Mouse (Mus musculus) layer of hippocampus, adult 8-10 months (tissue): ENCODE data around the gene Rgl1. TPM values are rescaled to one million over a fixed set of nuclear protein-coding genes. Genes with fewer than 3 reads are reported as not detected.

ENCODE experiments used
- DNase-seq, 2 experiments: peaks; one replicate each; pipeline ENCODE4 v3.0.0; 2022; ENCODE audit warnings: low spot score in 2 of 2
- total RNA-seq, 4 experiments: library from RNA; stranded (reverse); gene quantifications; 2 replicates each; pipeline ENCODE4 v1.2.4; 2022

Gene Rgl1
- total RNA-seq, 4 experiments from 2014 or later, result 109 to 161 (median 127) TPM

DNA sequence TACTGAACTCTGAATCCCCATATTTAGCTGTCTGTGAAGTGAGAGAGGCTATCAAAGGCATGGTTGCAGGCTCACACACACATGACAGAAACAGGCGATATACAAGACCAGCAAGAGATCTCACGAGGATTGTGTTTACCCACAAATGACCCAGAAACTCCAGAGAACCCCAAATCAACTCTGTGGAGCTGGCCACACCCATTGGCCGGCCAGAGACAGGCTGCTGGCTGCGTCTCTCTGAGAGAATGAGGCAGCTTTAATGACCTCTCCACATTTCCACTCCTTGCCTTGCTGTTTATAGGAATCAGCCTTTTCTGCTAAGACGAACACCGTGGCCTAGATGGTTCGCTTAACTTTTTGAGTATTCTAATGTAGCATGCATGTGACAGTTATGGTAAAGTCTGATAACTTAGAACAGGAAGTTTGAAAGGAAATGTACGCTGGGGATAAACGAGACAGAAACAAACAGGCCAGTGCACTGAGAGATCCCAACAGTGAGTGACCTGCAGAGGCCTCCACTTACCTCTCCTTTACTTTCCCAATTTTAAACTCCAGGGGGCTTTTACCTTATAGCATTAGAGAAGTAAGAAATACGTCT, 148.3 kb downstream of the Rgl1 start:
- no peak for DNase-seq

DNA sequence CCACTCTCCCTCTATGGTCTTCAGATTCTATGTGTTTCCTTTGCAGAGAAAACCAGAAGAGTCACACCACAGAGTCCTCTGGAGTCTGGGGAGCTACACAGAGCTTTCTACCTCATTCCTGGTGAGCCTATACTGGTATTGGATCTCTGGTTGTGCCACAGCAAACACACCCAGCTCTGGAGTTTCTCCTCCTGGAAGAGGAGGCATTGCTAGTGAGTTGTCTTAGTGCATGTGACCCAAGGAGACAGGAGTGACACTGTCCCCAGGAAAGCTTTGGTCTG, 149.4 kb downstream of the Rgl1 start:
- DNase-seq, result no peak

DNA sequence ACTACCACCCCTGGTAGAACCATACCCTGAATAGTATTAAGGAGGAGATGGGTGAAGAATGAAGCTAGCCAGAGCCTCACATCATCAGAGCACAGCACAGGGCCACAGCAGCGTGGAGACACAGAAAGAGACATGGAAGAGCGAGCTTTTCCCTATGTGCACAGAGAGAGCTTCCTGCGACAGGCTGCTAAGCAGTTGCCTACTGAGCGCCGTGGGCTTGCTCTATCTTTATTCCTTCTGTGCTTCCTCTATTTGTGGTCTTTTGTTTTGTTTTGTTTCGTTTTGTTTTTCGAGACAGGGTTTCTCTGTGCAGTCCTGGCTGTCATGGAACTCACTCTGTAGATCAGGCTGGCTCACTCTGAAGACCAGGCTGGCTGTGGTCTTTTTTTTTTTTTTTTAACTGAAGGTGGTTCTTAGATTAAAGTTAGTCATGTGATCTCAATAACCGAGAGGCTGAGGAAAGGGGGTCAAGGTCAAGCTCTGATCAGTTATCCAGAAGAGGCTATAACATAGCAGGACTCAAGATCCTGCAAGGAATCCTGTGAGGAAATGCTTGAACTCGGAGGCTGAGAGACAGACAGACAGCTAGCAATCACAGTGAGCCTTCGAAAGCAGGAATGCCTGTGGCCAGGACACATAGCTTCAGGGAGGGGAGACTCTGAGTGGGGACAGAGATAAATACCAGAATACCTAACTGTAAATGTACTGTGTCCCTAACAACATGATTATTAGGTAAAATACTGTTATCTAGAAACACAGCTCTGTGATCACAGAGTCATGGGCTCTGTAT, 150.0 kb downstream of the Rgl1 start:
- no peak for DNase-seq

DNA sequence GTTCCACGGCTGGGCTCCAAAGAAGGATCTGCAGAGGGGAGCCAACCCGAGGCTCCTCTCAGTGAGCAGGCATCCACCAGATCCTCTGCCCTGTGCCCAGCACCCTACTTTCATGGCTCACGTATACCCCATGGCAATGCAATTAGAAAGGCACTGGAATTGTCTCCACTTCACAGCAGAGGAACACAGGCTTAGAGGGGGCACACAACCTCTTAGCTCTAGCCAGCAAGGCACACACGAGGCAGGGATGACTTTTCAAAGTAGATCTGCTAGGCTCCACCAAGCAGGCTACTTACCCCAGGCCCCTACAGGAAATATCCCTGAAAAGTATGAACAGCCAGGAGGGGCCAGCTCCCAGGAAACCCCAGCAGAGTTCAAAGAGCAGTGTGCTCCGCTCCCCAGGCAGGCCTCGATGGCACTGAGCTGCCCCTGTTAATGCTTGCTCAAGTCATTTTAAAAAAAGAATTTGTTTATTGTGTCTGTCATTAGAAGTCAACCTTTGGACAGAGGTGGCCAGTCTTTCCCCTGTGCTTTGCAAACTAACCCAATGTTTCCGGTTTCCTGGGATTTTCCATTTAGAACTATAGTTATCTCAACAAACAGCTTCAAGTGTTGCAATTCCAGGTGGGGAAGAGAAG, 151.3 kb downstream of the Rgl1 start:
- DNase-seq, result no peak

DNA sequence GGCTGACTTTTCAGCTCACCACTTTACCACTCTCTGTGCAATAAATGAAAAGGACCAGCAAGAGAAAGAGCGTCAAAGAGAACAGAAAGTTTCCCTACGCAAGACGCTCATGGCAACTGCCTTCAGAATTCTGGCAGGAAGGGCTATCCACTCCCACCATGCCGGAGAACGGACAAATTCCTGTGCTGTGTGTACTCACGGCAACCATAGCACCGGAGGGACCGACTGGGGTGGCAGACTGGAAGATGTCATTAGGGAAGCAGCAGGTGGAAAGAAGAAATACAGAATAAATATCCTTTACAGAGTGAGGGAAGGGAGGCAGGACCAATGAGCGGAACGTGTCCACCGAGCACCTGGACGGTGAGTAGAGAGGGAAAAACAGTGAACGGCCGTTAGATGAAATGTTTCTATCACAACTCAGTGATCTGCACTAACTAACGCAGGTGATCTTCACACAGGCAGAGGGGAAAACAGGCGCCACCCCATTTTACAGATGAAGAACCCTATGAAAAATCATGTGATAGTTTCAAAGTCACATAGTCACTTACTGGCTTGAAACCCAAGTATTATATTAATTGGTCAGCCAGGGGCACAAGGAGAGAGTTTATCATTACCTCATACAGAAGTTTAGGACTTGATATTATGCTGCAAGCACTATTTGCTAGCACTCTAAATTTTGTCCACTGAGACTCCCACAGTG, 152.8 kb downstream of the Rgl1 start:
- DNase-seq, result no peak

DNA sequence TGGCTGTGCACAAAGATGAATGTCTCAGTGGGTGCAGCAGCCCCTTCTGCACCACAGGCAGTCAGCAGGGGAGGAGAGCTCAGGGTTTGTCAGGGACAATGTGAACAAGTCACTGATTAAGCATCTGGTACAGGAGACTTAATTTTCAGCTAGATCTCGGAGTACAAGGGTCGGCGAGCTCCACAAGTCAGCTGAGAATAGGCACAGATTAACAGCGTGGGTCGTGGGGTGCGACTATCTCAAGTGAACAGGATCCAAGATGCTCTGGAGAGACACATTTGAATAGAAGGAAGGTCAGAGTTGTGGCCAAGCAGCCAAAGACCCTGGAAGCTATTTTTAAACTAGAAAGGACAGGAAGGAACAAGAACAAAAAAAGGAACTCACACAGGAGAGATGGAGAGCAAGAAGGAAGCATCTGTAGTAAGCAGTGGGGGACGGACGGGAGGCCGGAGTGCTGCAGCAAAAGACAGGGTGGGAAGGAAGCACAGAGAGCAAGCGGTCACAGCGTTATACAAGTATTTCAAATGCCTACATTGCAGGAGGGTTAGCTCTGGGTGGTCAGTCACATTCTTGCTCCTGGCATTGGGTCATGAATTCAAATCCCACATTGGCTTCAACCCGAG, 153.5 kb downstream of the Rgl1 start:
- no peak for DNase-seq

- DNase-seq, result no peak
These were observed 156.6 kb downstream of the Rgl1 start for GRCm38 (mm10) chr1:152609547-152609946.

GRCm38 (mm10) chr1:152609006-152609405, 157.1 kb downstream of the Rgl1 start:
- no peak for DNase-seq

DNA sequence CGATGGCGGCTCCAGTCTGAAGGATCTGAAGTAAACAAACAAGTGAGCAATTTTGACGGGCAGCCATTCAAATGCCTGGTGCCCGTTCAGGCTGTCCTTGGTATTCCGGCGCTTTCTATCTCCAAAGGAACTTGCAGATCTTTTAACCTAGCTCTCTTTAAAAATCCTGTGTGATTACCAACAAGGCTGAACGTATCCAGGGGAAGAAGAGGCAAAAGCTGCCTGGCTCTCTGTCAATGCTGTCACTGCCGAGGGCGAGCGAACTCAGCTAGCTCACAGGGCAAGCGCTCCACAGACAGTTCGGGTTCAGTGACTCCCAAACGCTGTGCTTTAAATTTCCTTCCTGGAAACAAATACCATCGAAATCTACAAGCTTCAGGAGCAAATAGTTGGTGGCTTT, 158.4 kb downstream of the Rgl1 start:
- DNase-seq, result no peak

- DNase-seq, result no peak
These were observed 159.4 kb downstream of the Rgl1 start for GRCm38 (mm10) chr1:152606727-152607126.

DNA sequence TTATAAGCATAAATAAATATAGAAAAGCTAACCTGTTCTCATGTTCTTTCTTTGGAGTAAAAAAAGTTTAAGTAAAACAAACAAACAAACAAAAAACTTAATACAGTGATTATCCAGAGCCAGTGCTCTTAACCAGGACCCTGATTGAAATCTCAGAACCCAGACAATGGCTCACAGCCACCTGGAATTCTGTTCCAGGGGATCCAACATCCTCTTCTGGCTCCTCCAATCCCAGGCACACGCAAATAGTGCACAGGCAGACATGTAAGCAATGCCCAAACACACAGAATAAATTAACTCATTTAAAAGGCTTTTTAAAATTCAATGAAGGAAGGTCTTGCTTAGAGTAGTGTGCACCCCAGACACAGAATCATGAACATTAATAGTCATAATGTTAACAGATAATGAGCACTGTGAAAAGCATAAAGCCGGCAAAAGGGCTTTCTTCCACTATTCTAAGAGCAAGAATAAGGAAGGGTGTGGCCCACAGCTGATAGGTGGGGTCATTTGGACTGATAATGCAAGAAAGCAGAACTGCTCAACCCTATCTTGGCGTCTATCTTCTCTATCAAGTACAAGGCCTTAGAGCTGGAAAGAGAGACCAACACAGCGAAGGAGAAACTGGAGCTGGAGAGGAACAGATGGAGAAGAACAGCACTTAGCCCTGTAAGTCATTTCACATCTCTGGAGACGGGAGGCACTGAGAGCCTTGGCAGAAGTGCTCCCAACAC, 160.1 kb downstream of the Rgl1 start:
- no peak for DNase-seq

DNA sequence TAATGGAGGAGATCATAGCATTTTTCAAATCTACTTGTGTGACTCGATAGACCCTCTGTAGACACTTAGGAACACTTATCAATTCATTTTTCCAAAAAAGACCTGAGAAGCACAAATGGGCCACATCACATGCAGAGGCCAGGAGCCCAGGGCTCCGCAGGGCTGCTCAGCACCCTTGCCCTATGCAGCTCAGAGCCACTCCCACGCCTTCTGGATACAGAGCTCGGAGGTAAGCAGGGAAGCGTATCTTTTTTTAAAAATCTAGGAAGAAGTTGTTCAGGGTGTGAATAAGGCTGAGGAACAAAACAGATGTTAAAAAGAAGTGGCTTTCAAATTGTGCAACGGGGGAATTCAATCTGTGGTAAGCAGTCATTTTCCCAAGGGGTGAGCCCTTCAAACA, 162.0 kb downstream of the Rgl1 start:
- no peak for DNase-seq

DNA sequence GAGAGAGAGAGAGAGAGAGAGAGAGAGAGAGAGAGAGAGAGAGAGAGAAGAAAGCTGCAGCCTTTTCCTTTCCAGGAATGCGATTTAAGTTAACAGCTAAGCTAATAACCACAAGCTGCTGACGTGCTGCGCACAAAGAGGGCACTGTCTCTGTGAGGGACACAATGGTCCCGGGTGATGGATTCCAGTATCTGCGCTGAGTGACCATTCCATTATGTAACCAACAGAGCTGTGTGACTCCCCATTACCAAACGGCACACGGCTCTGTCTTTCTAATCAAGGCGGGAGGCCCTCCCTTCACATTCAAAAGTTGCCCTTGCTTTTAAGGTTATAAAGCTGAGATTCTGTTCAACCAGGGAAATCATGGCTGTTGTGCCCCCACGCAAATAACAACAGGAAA, 162.5 kb downstream of the Rgl1 start:
- no peak for DNase-seq

GRCm38 (mm10) chr1:152600494-152600893, 165.7 kb downstream of the Rgl1 start:
- DNase-seq, result no peak

DNA sequence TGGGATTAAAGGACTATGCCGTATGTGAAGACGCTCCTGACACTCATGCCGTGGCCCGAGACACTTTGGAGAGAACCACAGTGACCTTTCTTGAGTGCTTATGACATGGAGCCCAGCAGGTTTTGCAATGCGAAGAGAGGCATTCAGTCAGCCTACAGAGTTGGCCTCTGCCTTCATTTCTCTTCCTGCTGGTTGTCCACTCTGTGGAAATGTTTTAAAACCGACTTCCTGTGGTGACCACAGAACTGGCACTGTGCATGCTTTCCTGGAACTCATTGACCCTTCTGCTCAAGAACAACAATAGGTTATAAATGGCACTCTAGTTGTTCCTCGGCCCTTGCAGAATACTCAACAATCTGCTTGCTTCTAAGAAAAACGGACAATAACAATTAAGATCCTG, 166.8 kb downstream of the Rgl1 start:
- DNase-seq, result no peak

- no peak for DNase-seq
These were observed 171.5 kb downstream of the Rgl1 start for GRCm38 (mm10) chr1:152594690-152595089.

- DNase-seq, result no peak
These were observed 172.2 kb downstream of the Rgl1 start for GRCm38 (mm10) chr1:152593831-152594549.

GRCm38 (mm10) chr1:152593382-152593781, 172.8 kb downstream of the Rgl1 start:
- no peak for DNase-seq

GRCm38 (mm10) chr1:152592609-152593008, 173.5 kb downstream of the Rgl1 start:
- no peak for DNase-seq

GRCm38 (mm10) chr1:152591746-152592498, 174.2 kb downstream of the Rgl1 start:
- no peak for DNase-seq
